Mouse (Mus musculus) induced T-regulatory cell, adult 2 months (primary cell): ENCODE measurements around the gene 1700010B08Rik.

Experiments
- DNase-seq: peaks from one replicate; pipeline ENCODE4 v3.0.0-alpha.2; 2012; ENCODE audit warnings: low read depth

1700010B08Rik gene

GRCm38 (mm10) chr2:173770620-173771019, 51.4 kb downstream of the 1700010B08Rik start:
- no peak for DNase-seq
